Mouse (Mus musculus) olfactory bulb, adult 2 months (tissue): Measurements from ENCODE around the gene Ctnnd2. TPM values are rescaled to one million over a fixed set of nuclear protein-coding genes. Genes with fewer than 3 reads are reported as not detected.

Experiments used
- H3K27ac ChIP-seq: fragments of 200-500 bp; 2 replicates; pipeline ENCODE4 v1.5.1; 2012; ENCODE audit warnings: low read depth, low read length; ENCODE audit not compliant: insufficient read depth
- H3K4me1 ChIP-seq: fragments of 200-500 bp; 2 replicates; pipeline ENCODE4 v1.6.1; 2012; ENCODE audit warnings: low read length; ENCODE audit not compliant: control insufficient read depth, insufficient read depth
- H3K4me3 ChIP-seq: fragments of 200-500 bp; 2 replicates; pipeline ENCODE4 v1.5.1; 2012; ENCODE audit warnings: mild to moderate bottlenecking, low read depth, low read length, moderate library complexity; ENCODE audit not compliant: insufficient read depth
- CTCF ChIP-seq: fragments of 200-500 bp; IDR thresholded peaks from 2 replicates; pipeline ENCODE4 v1.5.1; 2012; ENCODE audit warnings: low read depth, mild to moderate bottlenecking, low read length, moderate library complexity; ENCODE audit not compliant: insufficient read depth
- POLR2A ChIP-seq: fragments of 200-500 bp; IDR thresholded peaks from 2 replicates; pipeline ENCODE4 v1.6.1; 2012; ENCODE audit warnings: mild to moderate bottlenecking, low read depth, low read length, moderate library complexity; ENCODE audit not compliant: insufficient read depth
- WGBS: fragments of 180-500 bp; shearing (Covaris S2); methylation state at CpG from one replicate; pipeline ENCODE4 v1.1.7; 2018; 5-methylcytosine and 5-hydroxymethylcytosine counted together
- polyA plus RNA-seq: library from polyadenylated mRNA; stranded (reverse); fragments of >200 nt; gene quantifications from 2 replicates; pipeline ENCODE4 v1.2.4, GENCODE M21; 2012; ENCODE audit warnings: low replicate concordance; ENCODE audit not compliant: missing spikeins, insufficient read depth, insufficient read length

Ctnnd2 gene
- polyA plus RNA-seq, 1 experiment = not detected

DNA sequence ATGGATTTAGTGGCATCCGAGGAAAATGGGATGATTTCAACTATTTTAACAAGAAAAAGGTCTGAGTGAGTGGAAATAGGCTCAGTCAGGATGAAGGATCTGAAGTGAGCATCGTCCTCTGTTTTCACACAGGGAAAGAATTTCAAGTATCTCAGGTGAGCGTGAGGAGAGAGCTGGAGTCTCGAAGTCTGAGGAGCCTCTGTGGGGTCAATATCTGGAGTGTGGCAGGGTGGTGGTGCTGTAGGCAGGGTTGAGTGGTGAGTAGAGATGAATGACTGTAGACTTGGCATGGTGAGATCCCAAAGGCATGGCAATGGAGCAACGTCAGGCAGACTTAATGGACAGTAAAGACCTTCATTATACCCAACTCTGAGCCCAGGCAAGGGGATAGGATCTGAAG lies 529.2 kb downstream of the Ctnnd2 start:
- TF ChIP-seq CTCF = no peak
- TF ChIP-seq POLR2A = no peak
- Histone ChIP-seq H3K27ac (no peak overlapping the region), H3K4me3 (no peak overlapping the region), H3K4me1 (peaks cover 4% of the 10 kb centered on the region; the same call in 1 of the 2 replicates)
- WGBS = 90% methylated on average over 5 of the region's 5 CpGs

DNA sequence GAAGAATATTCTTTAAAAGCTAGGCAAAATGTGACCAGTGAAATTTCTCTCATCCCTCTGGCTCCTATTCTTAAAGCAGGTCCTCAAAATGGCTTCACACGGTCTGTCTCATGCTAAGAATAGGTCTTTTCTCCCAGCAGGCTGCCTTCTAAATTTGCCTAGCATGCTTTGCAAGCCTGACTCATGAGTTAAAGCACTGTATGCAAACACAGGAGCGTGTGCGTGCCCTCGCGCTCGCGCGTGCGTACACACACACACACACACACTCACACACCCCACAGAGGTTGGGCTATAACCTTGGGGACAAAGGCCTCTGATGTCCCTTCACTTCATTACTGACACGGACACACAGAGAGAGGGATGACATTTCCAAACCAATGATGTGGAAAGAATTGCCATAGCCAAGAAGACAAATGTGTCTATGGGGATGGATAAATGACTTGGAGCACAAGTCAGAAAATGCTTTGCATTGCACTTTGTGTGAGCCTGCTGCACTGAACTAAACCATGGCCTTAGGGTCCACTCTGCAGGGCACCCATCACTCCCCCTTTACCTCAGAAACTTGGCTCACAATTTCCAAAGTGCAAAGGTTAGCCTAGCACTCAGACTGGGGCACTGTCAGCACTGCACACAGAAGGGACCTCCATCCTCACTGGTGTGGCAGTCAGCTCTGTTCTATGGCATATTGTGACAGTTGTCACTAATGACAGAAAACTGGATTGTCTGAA lies 536.8 kb downstream of the Ctnnd2 start:
- H3K4me3 ChIP-seq = no peak overlapping the region
- H3K27ac ChIP-seq = no peak overlapping the region
- WGBS = 45% methylated on average over 10 of the region's 10 CpGs
- no peak for TF ChIP-seq POLR2A
- TF ChIP-seq CTCF = no peak
- H3K4me1 ChIP-seq = peaks cover 8% of the 10 kb centered on the region

DNA sequence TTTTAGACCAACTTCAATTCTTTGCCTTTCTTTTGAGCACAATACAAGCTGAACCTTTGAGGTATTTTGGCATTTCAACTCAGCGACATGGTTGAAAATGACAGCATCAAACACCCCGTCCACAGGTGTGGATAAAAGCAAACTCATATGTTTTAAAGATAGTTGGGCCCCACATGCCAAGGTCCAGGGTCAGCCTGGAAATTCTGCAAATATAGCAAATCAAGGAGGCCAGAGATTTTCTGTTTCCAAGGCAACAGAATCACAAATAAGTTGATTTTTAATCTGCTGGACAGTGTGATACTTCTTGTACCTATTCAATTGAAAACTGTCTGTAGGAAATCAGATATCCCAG lies 537.3 kb downstream of the Ctnnd2 start:
- Histone ChIP-seq H3K27ac (no peak overlapping the region), H3K4me3 (no peak overlapping the region), H3K4me1 (peaks cover 8% of the 10 kb centered on the region)
- 85% methylated on average over 2 of the region's 2 CpGs for WGBS
- TF ChIP-seq CTCF = no peak
- no peak for TF ChIP-seq POLR2A

DNA sequence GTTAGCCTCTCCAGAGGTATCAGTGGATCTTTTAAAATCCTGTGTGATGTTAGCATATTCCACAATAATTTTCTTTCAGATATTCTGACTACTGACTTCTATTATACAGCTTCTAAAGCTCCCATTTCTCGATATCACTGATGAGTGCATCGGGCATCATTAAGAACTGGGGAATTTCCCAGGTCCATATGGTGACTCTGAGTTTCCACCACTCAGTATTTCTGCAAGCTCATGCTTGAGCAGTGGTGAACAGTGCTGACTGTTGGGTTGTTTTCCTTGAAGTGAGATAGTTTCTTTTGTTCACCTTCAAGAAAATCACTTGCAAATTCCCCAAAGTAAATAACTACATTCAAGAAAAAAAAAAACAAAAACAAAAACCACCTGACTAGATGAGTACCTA lies 542.4 kb downstream of the Ctnnd2 start:
- Histone ChIP-seq H3K4me3 (no peak overlapping the region), H3K27ac (no peak overlapping the region), H3K4me1 (no peaks in the 10 kb centered on the region)
- TF ChIP-seq POLR2A (no peak), CTCF (no peak)
- WGBS = 97% methylated on average over 2 of the region's 2 CpGs

DNA sequence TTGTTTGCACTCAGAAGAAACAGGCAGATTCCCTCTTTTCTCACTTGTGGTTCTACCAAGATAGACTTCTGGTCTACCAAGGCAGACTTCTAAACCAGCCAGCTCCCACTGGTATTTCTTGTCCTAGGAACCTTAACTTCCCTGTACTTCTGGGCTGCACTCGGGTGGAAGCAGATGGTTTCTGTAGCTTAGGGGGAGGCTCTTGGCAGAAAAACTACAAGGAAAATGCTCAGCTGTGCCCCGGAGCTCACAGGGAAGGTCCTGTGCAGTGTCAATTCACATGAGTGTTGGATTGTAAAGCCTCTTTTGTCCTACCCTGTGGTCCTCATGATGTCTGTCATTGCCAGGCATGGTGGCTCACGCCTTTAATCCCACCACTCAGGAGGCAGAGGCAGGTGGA lies 546.4 kb downstream of the Ctnnd2 start:
- Histone ChIP-seq H3K4me1 (no peaks in the 10 kb centered on the region), H3K4me3 (no peak overlapping the region), H3K27ac (no peak overlapping the region)
- TF ChIP-seq CTCF (no peak), POLR2A (no peak)
- 56% methylated on average over 3 of the region's 3 CpGs for WGBS

DNA sequence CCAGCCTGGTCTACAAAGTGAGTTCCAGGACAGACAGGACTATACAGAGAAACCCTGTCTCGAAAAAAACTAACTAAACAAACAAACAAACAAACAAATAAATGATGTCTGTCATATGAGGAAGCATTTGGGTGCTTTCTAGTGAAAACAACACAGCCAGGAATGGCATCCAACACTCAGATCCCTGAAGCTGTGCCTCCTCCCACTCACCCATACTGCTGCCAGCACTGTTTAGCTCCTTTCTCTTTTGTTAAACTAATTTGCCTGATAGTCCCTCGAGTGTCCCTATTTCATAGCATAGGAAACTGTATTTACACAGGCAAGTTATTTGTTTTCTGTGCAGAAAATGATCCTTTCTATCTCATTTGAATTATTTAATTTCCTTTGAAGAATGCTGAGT lies 546.8 kb downstream of the Ctnnd2 start:
- TF ChIP-seq POLR2A = no peak
- TF ChIP-seq CTCF = no peak

DNA sequence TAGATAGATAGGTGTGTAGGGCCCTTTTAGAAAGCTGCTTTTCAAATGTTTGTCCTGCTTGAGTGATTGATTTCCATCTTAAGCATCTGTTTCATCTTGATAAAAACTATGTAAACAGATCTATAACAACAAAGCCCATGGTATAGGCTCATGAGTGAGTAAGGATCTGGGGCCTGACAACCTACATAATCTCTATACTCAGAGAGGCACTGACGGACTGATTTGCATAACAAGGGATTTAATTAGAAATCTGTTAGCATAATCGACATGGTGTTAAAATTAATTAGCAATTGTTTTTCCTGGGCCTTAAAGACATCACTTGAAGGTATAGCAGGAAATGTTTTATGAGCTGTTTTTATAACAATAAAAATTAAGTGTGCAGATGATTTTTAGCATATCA lies 548.7 kb downstream of the Ctnnd2 start:
- Histone ChIP-seq H3K4me3 (no peak overlapping the region), H3K27ac (no peak overlapping the region), H3K4me1 (no peaks in the 10 kb centered on the region)
- 62% methylated on average over 2 of the region's 2 CpGs for WGBS
- TF ChIP-seq CTCF (no peak), POLR2A (no peak)

More for the DNA sequence above, 546.8 kb downstream of the Ctnnd2 start:
- Histone ChIP-seq H3K27ac (no peak overlapping the region), H3K4me3 (no peak overlapping the region), H3K4me1 (no peaks in the 10 kb centered on the region)
- 56% methylated on average over 2 of the region's 2 CpGs for WGBS

DNA sequence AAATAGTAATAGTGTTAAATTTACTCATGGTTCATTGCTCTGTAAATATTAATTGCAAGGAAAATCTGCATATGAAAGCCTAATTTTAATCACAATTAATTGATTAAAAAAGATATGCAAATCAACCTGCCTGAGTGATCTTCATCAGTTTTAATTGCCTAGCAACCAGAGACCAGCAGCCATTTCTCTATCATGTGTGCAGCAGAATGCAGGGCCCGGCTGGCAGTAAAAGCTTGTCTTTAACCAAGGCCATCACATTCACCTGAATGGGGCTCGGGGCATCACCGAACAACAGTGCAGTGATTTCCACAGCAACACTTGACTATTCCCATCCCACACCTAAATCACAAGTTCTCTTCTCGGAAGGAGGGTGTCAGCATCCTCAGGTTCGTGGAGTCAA lies 553.7 kb downstream of the Ctnnd2 start:
- 63% methylated on average over 5 of the region's 5 CpGs for WGBS

DNA sequence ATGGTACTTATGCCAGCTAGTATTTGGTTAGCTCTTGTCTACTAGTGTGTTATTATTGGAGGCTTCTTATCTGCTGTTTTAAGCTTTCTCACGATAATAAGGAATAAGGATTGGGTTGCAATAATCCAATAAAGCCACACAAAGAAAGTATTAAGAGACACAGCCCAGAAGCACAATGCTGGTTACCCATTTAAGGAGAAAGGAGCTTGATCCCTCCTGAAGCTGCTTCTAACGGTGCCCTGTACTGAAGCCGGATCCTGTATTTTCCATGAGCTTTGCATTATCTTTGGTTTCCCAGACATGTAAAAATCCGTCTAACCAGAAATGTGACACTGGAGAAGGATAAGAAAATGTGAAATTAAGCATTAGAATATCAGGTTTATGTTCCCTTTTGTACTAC lies 565.8 kb downstream of the Ctnnd2 start:
- Histone ChIP-seq H3K27ac (no peak overlapping the region), H3K4me1 (peaks cover 4% of the 10 kb centered on the region), H3K4me3 (no peak overlapping the region)
- TF ChIP-seq POLR2A (no peak), CTCF (no peak)
- 72% methylated on average over 4 of the region's 4 CpGs for WGBS

More for the DNA sequence above, 553.7 kb downstream of the Ctnnd2 start:
- Histone ChIP-seq H3K4me1 (no peaks in the 10 kb centered on the region), H3K4me3 (no peak overlapping the region), H3K27ac (no peak overlapping the region)
- TF ChIP-seq POLR2A (no peak), CTCF (no peak)
